Mouse (Mus musculus) CH12.LX (cell line): ENCODE data around the gene Dusp13. TPM values are rescaled to one million over a fixed set of nuclear protein-coding genes. Genes with fewer than 3 reads are reported as not detected.

Experiments
- DNase-seq: peaks from one replicate; pipeline ENCODE4 v3.0.0-alpha.2; 2013; ENCODE audit errors: extremely low read depth
- H3K27ac ChIP-seq: 2 replicates; pipeline ENCODE4 v1.5.1; 2012; ENCODE audit warnings: low read depth, mild to moderate bottlenecking, control low read depth, moderate library complexity; ENCODE audit not compliant: insufficient read depth
- H3K27me3 ChIP-seq: replicated peaks from 2 replicates; pipeline ENCODE3; 2012; ENCODE audit warnings: inconsistent platforms
- H3K36me3 ChIP-seq, 2 experiments: replicated peaks in 1 of 2; 2 replicates each; pipeline versions ENCODE3 to v1.6.1; 2012; ENCODE audit warnings: inconsistent platforms in 1 of 2, low read length in 1 of 2, mild to moderate bottlenecking in 1 of 2, mixed read lengths in 1 of 2, moderate library complexity in 1 of 2; ENCODE audit not compliant: control insufficient read depth in 1 of 2, insufficient read depth in 1 of 2
- H3K4me1 ChIP-seq, 2 experiments: 2 replicates each; pipeline ENCODE4 v1.6.1; 2012; ENCODE audit warnings: inconsistent platforms in 1 of 2, moderate library complexity in 1 of 2; ENCODE audit not compliant: insufficient read depth in 2 of 2, control insufficient read depth in 1 of 2
- H3K4me2 ChIP-seq: 2 replicates; pipeline ENCODE4 v1.6.1; 2012; ENCODE audit warnings: low read depth, mild to moderate bottlenecking, control low read depth; ENCODE audit not compliant: poor library complexity, insufficient read depth, severe bottlenecking
- H3K4me3 ChIP-seq, 3 experiments: fragments of 150-350 bp in 1 of 3; sonication (generic) in 1 of 3; replicated peaks in 1 of 3; 2 replicates each; pipeline versions ENCODE3 to v1.5.1; 2011 to 2012; ENCODE audit warnings: low read depth in 2 of 3, low read length in 2 of 3, mild to moderate bottlenecking in 2 of 3, moderate library complexity in 2 of 3, control low read depth in 1 of 3, improper control_type of control experiment in 1 of 3, inconsistent platforms in 1 of 3, mixed read lengths in 1 of 3; ENCODE audit not compliant: poor library complexity in 1 of 3
- H3K79me2 ChIP-seq: replicated peaks from 2 replicates; pipeline ENCODE4 v1.6.1; 2012; ENCODE audit warnings: mild to moderate bottlenecking, moderate library complexity; ENCODE audit not compliant: control insufficient read depth, poor library complexity, insufficient read depth, severe bottlenecking; ENCODE audit errors: extremely low read depth
- H3K9ac ChIP-seq: 2 replicates; pipeline ENCODE4 v1.6.1; 2012; ENCODE audit warnings: low read depth, mild to moderate bottlenecking, control low read depth, moderate library complexity; ENCODE audit not compliant: insufficient read depth
- H3K9me3 ChIP-seq: replicated peaks from 2 replicates; pipeline ENCODE3; 2012; ENCODE audit warnings: low read length, inconsistent platforms, mixed read lengths
- BHLHE40 ChIP-seq: IDR thresholded peaks from 2 replicates; pipeline ENCODE4 v1.6.1; 2011; ENCODE audit warnings: mild to moderate bottlenecking, low read depth, low read length, improper control_type of control experiment
- CHD2 ChIP-seq: IDR thresholded peaks from 2 replicates; pipeline ENCODE4 v1.6.1; 2011; ENCODE audit warnings: low read length, improper control_type of control experiment
- CTCF ChIP-seq, 2 experiments: IDR thresholded peaks in 1 of 2; conservative IDR thresholded peaks in 1 of 2; 2 replicates each; pipeline ENCODE4 v1.5.1; 2011 to 2012; ENCODE audit warnings: low read depth in 2 of 2, low read length in 2 of 2, improper control_type of control experiment in 1 of 2, inconsistent platforms in 1 of 2, mild to moderate bottlenecking in 1 of 2, moderate library complexity in 1 of 2
- ELF1 ChIP-seq: IDR thresholded peaks from 2 replicates; pipeline ENCODE4 v1.6.1; 2014; ENCODE audit warnings: low read depth, mild to moderate bottlenecking, inconsistent platforms, low read length, improper control_type of control experiment
- HCFC1 ChIP-seq: IDR thresholded peaks from 2 replicates; pipeline ENCODE4 v1.6.1; 2012; ENCODE audit warnings: low read depth, mild to moderate bottlenecking, inconsistent platforms, low read length, improper control_type of control experiment
- IRF4 ChIP-seq: IDR thresholded peaks from 2 replicates; pipeline ENCODE4 v1.6.1; 2014; ENCODE audit warnings: low read depth, mild to moderate bottlenecking, inconsistent platforms, low read length, improper control_type of control experiment
- JUN ChIP-seq: IDR thresholded peaks from 2 replicates; pipeline ENCODE4 v1.6.1; 2011; ENCODE audit warnings: low read depth, mild to moderate bottlenecking, low read length, improper control_type of control experiment, moderate library complexity; ENCODE audit not compliant: insufficient read depth
- MAFK ChIP-seq: IDR thresholded peaks from 2 replicates; pipeline ENCODE4 v1.6.1; 2011; ENCODE audit warnings: low read length, improper control_type of control experiment; ENCODE audit not compliant: insufficient replicate concordance
- MAX ChIP-seq: IDR thresholded peaks from 2 replicates; pipeline ENCODE4 v1.6.1; 2011; ENCODE audit warnings: low read length, improper control_type of control experiment
- MAZ ChIP-seq: IDR thresholded peaks from 2 replicates; pipeline ENCODE4 v1.6.1; 2012; ENCODE audit warnings: low read depth, mild to moderate bottlenecking, inconsistent platforms, low read length, improper control_type of control experiment, moderate library complexity
- MXI1 ChIP-seq: IDR thresholded peaks from 2 replicates; pipeline ENCODE4 v1.6.1; 2011; ENCODE audit warnings: mild to moderate bottlenecking, low read depth, low read length, improper control_type of control experiment
- MYC ChIP-seq: IDR thresholded peaks from 2 replicates; pipeline ENCODE4 v1.6.1; 2011; ENCODE audit warnings: low read depth, mild to moderate bottlenecking, improper control_type of control experiment, low read length
- POLR2A ChIP-seq: IDR thresholded peaks from 2 replicates; pipeline ENCODE4 v1.6.1; 2011; ENCODE audit warnings: low read depth, mild to moderate bottlenecking, improper control_type of control experiment, low read length
- POLR2AphosphoS2 ChIP-seq: IDR thresholded peaks from 2 replicates; pipeline ENCODE4 v1.6.1; 2011; ENCODE audit warnings: low read depth, low read length, improper control_type of control experiment
- SIN3A ChIP-seq: IDR thresholded peaks from 2 replicates; pipeline ENCODE4 v1.6.1; 2012; ENCODE audit warnings: low read length, improper control_type of control experiment, inconsistent platforms
- TBP ChIP-seq: conservative IDR thresholded peaks from 2 replicates; pipeline ENCODE4 v1.6.1; 2011; ENCODE audit warnings: low read depth, low read length, improper control_type of control experiment
- UBTF ChIP-seq: IDR thresholded peaks from 2 replicates; pipeline ENCODE4 v1.6.1; 2012; ENCODE audit warnings: low read depth, mild to moderate bottlenecking, inconsistent platforms, low read length, improper control_type of control experiment, moderate library complexity
- USF1 ChIP-seq: IDR thresholded peaks from 2 replicates; pipeline ENCODE4 v1.6.1; 2014; ENCODE audit warnings: low read depth, mild to moderate bottlenecking, inconsistent platforms, low read length, improper control_type of control experiment
- ZC3H11A ChIP-seq: IDR thresholded peaks from 2 replicates; pipeline ENCODE4 v1.6.1; 2012; ENCODE audit warnings: low read depth, mild to moderate bottlenecking, inconsistent platforms, low read length, improper control_type of control experiment
- ZKSCAN1 ChIP-seq: IDR thresholded peaks from 2 replicates; pipeline ENCODE4 v1.6.1; 2012; ENCODE audit warnings: low read depth, inconsistent platforms, low read length, improper control_type of control experiment, borderline replicate concordance
- dilution Hi-C: fragments of 300-500 bp; cut with MboI; formaldehyde crosslinking; loops from 2 replicates; pipeline ENCODE4 v1.14.3; 2020; ENCODE audit warnings: low sequenced_read_pairs; ENCODE audit not compliant: extremely low pct_unique_long_range_greater_than_20kb, extremely low pct_ligation_motif_present
- in situ Hi-C: fragments of 300-500 bp; cut with MboI; formaldehyde crosslinking; loops from 3 replicates; pipeline ENCODE4 v1.14.3; 2019; ENCODE audit warnings: low sequenced_read_pairs, low pct_ligation_motif_present, low pct_unique_long_range_greater_than_20kb, mixed read lengths
- polyA plus RNA-seq: library from polyadenylated mRNA; unstranded; fragments of >175 nt; gene quantifications from 2 replicates; pipeline ENCODE4 v1.2.1, GENCODE M21; 2012; ENCODE audit warnings: low read depth; ENCODE audit not compliant: insufficient read length
- total RNA-seq, 2 experiments: library from RNA; depleted of rRNA; stranded (reverse); fragments of 300-350 nt in 1 of 2; fragments of >200 nt in 1 of 2; gene quantifications; 2 replicates each; pipeline ENCODE4 v1.2.3; 2012 to 2014

Gene Dusp13
- total RNA-seq (2012; rRNA removed), result not detected in 2 replicates
- total RNA-seq (2014; rRNA removed), result not detected in 2 replicates
- polyA plus RNA-seq, result 0.34 TPM in 1 of 2 replicates, not detected in the other

DNA sequence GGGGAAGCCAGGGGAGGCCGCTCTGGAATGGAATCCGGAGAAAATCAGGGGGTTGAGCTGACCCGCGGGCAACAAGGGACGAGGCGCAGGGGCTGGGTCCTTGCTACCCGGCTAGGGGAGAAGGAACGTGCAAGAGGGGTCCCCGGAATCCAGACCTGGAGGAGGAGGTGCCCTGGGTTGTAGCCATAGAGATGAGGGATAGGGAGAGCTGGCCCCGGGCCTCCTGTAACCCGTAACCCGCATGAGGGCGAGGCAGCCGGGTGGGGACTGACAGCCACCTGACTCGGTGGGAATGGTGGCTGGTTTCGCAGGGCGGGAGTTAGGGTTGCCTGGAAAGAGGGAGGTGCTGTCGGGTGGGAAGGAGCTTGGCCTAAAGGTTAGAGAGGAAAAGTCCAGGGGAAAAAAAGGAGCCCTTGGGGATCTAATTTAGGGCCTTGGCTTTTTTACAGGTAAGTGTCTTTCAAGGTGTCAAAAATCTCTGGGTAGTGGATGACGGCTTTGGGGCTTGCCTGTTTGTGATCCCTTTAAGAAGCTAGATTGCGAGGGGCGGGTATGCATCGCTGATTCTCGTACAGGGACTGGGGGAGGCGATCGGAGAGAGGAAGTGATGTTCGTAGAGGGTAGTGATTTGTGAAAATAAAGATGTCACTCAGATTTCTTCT is at the start of gene Dusp13:
Gene Dusp13, minus strand, starts transcription at position 301 of the 662 bp plus-strand sequence.
- Histone ChIP-seq H3K4me1 (peaks cover 5 to 33% of the 10 kb centered on the region in 2 experiments), H3K9ac (peak within 1 kb of the TSS; percentile 84), H3K9me3 (no peaks in the 10 kb centered on the region), H3K4me2 (peak within 1 kb of the TSS; percentile 48), H3K27me3 (no peaks in the 10 kb centered on the region), H3K4me3 (peak within 1 kb of the TSS; percentile 79 to 90 (median 88)), H3K79me2 (peaks cover 19% of the 10 kb centered on the region), H3K36me3 (peaks cover 0 to 2% of the 10 kb centered on the region in 2 experiments), H3K27ac (peak within 1 kb of the TSS; percentile 35)
- TF ChIP-seq POLR2AphosphoS2 (no peak), UBTF (peak; percentile 61; the same call in 1 of the 2 replicates), ZC3H11A (no peak), IRF4 (no peak), CHD2 (peak; percentile 23; the same call in 1 of the 2 replicates), HCFC1 (no peak), JUN (no peak), BHLHE40 (no peak), MAFK (no peak), MAX (no peak), SIN3A (peak; percentile 40; the same call in 1 of the 2 replicates), MAZ (no peak), ELF1 (no peak), MXI1 (0 out of 2 replicates have a peak, but pooled peaks have one; percentile 28), USF1 (no peak), CTCF (conservative IDR thresholded peaks at IDR 0.05 in 1 of 2, IDR thresholded peaks at IDR 0.05 in 1 of 2; ENCODE audit: low read depth in 2 of 2, low read length in 2 of 2) (no peak), MYC (no peak), TBP (no peak), POLR2A (no peak)
- in situ Hi-C loops (no loop called here), dilution Hi-C loops (no loop called here)
- peak; percentile 77 for DNase-seq

DNA sequence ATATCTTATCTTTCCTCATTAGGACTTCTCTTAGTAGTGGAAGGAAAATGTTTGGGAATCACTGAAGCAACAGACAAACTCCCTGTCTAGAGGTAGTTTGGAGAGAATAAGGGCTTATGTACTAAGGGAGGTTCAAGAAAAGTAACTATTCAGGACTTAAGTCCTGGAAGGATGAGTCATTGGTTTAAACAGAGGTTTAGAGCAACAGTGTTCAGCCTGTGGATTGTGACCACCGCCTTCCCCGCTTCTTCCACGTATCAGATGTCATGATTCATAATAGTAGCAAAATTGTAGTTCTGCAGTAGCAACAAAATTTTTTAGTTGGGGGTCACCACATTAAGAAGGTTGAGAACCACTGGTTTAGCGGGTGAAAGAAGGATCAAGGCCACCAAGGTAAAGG is 49.7 kb upstream of the Dusp13 start:
- TF ChIP-seq ZKSCAN1, result no peak
- TF ChIP-seq, all 38 proteins: peak for 0
- no peak overlapping the region for H3K27ac ChIP-seq
- DNase-seq, result no peak
- no peak overlapping the region for H3K4me2 ChIP-seq
- no peaks in the 10 kb centered on the region for H3K79me2 ChIP-seq
- H3K9me3 ChIP-seq, result no peaks in the 10 kb centered on the region
- dilution Hi-C loops (no loop called here), in situ Hi-C loops (no loop called here)
- peaks cover 0 to 25% of the 10 kb centered on the region in 2 experiments for H3K36me3 ChIP-seq
- H3K4me3 ChIP-seq, result no peak overlapping the region
- no peaks in the 10 kb centered on the region for H3K27me3 ChIP-seq
- no peaks in the 10 kb centered on the region for H3K4me1 ChIP-seq
- H3K9ac ChIP-seq, result no peak overlapping the region
